Mouse (Mus musculus) embryonic fibroblast, embryonic 13.5 days (primary cell): ENCODE results near the gene Tmigd1.

Experiments used
- CTCF ChIP-seq: IDR thresholded peaks from 2 replicates; pipeline ENCODE4 v1.5.1; 2011; ENCODE audit warnings: mild to moderate bottlenecking, control low read depth, low read length, moderate library complexity, borderline replicate concordance; ENCODE audit not compliant: insufficient read depth
- POLR2A ChIP-seq: IDR thresholded peaks from 2 replicates; pipeline ENCODE4 v1.6.1; 2011; ENCODE audit warnings: low read depth, mild to moderate bottlenecking, control low read depth, low read length, moderate library complexity

DNA sequence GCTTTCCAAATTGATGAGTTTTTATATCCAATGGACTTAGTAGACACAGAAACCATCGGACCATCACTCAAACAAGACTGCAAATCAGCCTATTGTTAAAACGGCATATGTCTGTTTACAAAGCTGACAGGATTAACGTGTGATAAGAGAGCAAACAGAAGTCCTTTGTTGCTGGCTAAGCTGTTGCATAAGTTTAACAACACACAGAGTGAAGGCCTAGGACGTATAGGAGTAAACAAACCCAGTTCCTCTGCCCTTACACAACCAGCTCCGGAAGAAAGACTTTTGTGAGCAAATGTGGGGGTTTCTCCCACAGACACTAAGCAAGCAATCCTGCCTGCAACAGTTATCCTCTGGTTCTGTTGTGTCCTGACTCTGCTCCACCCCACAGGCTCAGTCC lies 17.5 kb upstream of the Tmigd1 start:
- TF ChIP-seq CTCF (no peak), POLR2A (no peak)
